Mouse (Mus musculus) bone marrow, adult 2 months (tissue): ENCODE results near the gene Apaf1. TPM values are rescaled to one million over a fixed set of nuclear protein-coding genes. Genes with fewer than 3 reads are reported as not detected.

Experiments used
- H3K27ac ChIP-seq: fragments of 200-500 bp; 2 replicates; pipeline ENCODE4 v1.5.1; 2012; ENCODE audit warnings: low read depth, mild to moderate bottlenecking, control low read depth, inconsistent platforms, low read length; ENCODE audit not compliant: control insufficient read depth, poor library complexity, insufficient read depth
- H3K4me1 ChIP-seq: fragments of 200-500 bp; 2 replicates; pipeline ENCODE4 v1.6.1; 2011; ENCODE audit warnings: low read length; ENCODE audit not compliant: control insufficient read depth, insufficient read depth
- H3K4me3 ChIP-seq: fragments of 200-500 bp; replicated peaks from 2 replicates; pipeline ENCODE3; 2011; ENCODE audit warnings: mild to moderate bottlenecking, low read depth, low read length, control low read depth; ENCODE audit not compliant: control insufficient read depth
- CTCF ChIP-seq: fragments of 200-500 bp; IDR thresholded peaks from 2 replicates; pipeline ENCODE4 v1.5.1; 2011; ENCODE audit warnings: low read length, control low read depth; ENCODE audit not compliant: control insufficient read depth, insufficient read depth
- POLR2A ChIP-seq: fragments of 200-500 bp; IDR thresholded peaks from 2 replicates; pipeline ENCODE4 v1.6.1; 2011; ENCODE audit warnings: low read depth, mild to moderate bottlenecking, control low read depth, low read length, borderline replicate concordance; ENCODE audit not compliant: control insufficient read depth
- WGBS: fragments of 180-500 bp; shearing (Covaris S2); methylation state at CpG from one replicate; pipeline ENCODE4 v1.1.7; 2018; 5-methylcytosine and 5-hydroxymethylcytosine counted together
- polyA plus RNA-seq: library from polyadenylated mRNA; stranded (reverse); fragments of >200 nt; gene quantifications from 2 replicates; pipeline ENCODE4 v1.2.4, GENCODE M21; 2011; ENCODE audit warnings: low replicate concordance; ENCODE audit not compliant: missing spikeins, insufficient read depth, insufficient read length

Gene Apaf1
- polyA plus RNA-seq, 1 experiment: 35.4 TPM

- Histone ChIP-seq H3K27ac (no peak overlapping the region), H3K4me3 (no peak overlapping the region), H3K4me1 (no peaks in the 10 kb centered on the region)
- TF ChIP-seq POLR2A: no peak
- no peak for TF ChIP-seq CTCF
- WGBS: 79% methylated on average over 6 of the region's 6 CpGs
Measured at GRCm38 (mm10) chr10:91062355-91062754, 20.2 kb downstream of the Apaf1 start.

- H3K27ac ChIP-seq: no peak overlapping the region
- WGBS: 42% methylated on average over 5 of the region's 5 CpGs
- no peaks in the 10 kb centered on the region for H3K4me1 ChIP-seq
- TF ChIP-seq POLR2A: no peak
- TF ChIP-seq CTCF: no peak
- H3K4me3 ChIP-seq: no peak overlapping the region
Measured at GRCm38 (mm10) chr10:91060742-91061141, 21.8 kb downstream of the Apaf1 start.

GRCm38 (mm10) chr10:91052734-91053133, 29.8 kb downstream of the Apaf1 start:
- no peaks in the 10 kb centered on the region for H3K4me1 ChIP-seq
- no peak overlapping the region for H3K27ac ChIP-seq
- TF ChIP-seq CTCF (no peak), POLR2A (no peak)

GRCm38 (mm10) chr10:91051156-91051555, 31.4 kb downstream of the Apaf1 start:
- 89% methylated on average over 3 of the region's 3 CpGs for WGBS
- H3K4me3 ChIP-seq: no peak overlapping the region
- H3K4me1 ChIP-seq: no peaks in the 10 kb centered on the region
- H3K27ac ChIP-seq: no peak overlapping the region
- TF ChIP-seq CTCF (no peak), POLR2A (no peak)

More at GRCm38 (mm10) chr10:91052734-91053133, 29.8 kb downstream of the Apaf1 start:
- H3K4me3 ChIP-seq: no peak overlapping the region

GRCm38 (mm10) chr10:91049696-91050095, 32.9 kb downstream of the Apaf1 start:
- TF ChIP-seq CTCF (no peak), POLR2A (no peak)
- H3K4me1 ChIP-seq: no peaks in the 10 kb centered on the region
- no peak overlapping the region for H3K27ac ChIP-seq
- H3K4me3 ChIP-seq: no peak overlapping the region
- 91% methylated on average over 4 of the region's 4 CpGs for WGBS

GRCm38 (mm10) chr10:91033942-91034341, 48.6 kb downstream of the Apaf1 start:
- TF ChIP-seq POLR2A (no peak), CTCF (peak; percentile 90)

GRCm38 (mm10) chr10:91032399-91032798, 50.2 kb downstream of the Apaf1 start:
- H3K4me3 ChIP-seq: no peak overlapping the region
- TF ChIP-seq POLR2A (no peak), CTCF (peak; percentile 87)
- H3K4me1 ChIP-seq: no peaks in the 10 kb centered on the region
- no peak overlapping the region for H3K27ac ChIP-seq
- WGBS: 9% methylated on average over 4 of the region's 4 CpGs

More at GRCm38 (mm10) chr10:91033942-91034341, 48.6 kb downstream of the Apaf1 start:
- Histone ChIP-seq H3K4me1 (no peaks in the 10 kb centered on the region), H3K4me3 (no peak overlapping the region), H3K27ac (no peak overlapping the region)
- WGBS: 43% methylated on average over 8 of the region's 8 CpGs

GRCm38 (mm10) chr10:91031176-91031575, 51.4 kb downstream of the Apaf1 start:
- TF ChIP-seq CTCF (no peak), POLR2A (no peak)
- no peaks in the 10 kb centered on the region for H3K4me1 ChIP-seq

GRCm38 (mm10) chr10:91029002-91029539, 53.5 kb downstream of the Apaf1 start:
- Histone ChIP-seq H3K4me3 (no peak overlapping the region), H3K27ac (no peak overlapping the region), H3K4me1 (no peaks in the 10 kb centered on the region)
- TF ChIP-seq CTCF (no peak), POLR2A (no peak)

More at GRCm38 (mm10) chr10:91031176-91031575, 51.4 kb downstream of the Apaf1 start:
- 88% methylated on average over 9 of the region's 9 CpGs for WGBS
- Histone ChIP-seq H3K27ac (no peak overlapping the region), H3K4me3 (no peak overlapping the region)

- H3K4me3 ChIP-seq: no peak overlapping the region
- H3K27ac ChIP-seq: peak overlapping the region; percentile 32; the same call in 1 of the 2 replicates
- TF ChIP-seq CTCF: no peak
- no peak for TF ChIP-seq POLR2A
- WGBS: 82% methylated on average over 5 of the region's 5 CpGs
- no peaks in the 10 kb centered on the region for H3K4me1 ChIP-seq
Measured at GRCm38 (mm10) chr10:91027964-91028363, 54.6 kb downstream of the Apaf1 start.
